Mouse (Mus musculus) liver, embryonic 12.5 days (tissue): Measurements from ENCODE around the gene Tprkb. TPM values are rescaled to one million over a fixed set of nuclear protein-coding genes. Genes with fewer than 3 reads are reported as not detected.
A peak's percentile ranks its signal among the peaks of the same experiment; 100 is the strongest.
"Not testable (repeated sequence)": the region's sequence is repeated elsewhere in the genome, so short reads cannot be mapped to it uniquely, and the experiment has no call there.

Experiments
- ATAC-seq: fragments of 200-750 bp; cut with Nextera tagmentation; 2 replicates; pipeline ENCODE4 v1.8.0; 2017; ENCODE audit warnings: moderate number of reproducible peaks, mild to moderate bottlenecking, moderate library complexity
- H3K27ac ChIP-seq: fragments of 300-500 bp; sonication (generic); 2 replicates; pipeline ENCODE4 v1.5.1; 2016; ENCODE audit warnings: mild to moderate bottlenecking
- H3K27me3 ChIP-seq: fragments of 300-500 bp; sonication (generic); replicated peaks from 2 replicates; pipeline ENCODE4 v1.6.1; 2016; ENCODE audit warnings: mild to moderate bottlenecking, moderate library complexity
- H3K36me3 ChIP-seq: fragments of 300-500 bp; sonication (generic); 2 replicates; pipeline ENCODE4 v1.6.1; 2016; ENCODE audit warnings: mild to moderate bottlenecking, moderate library complexity
- H3K4me1 ChIP-seq: fragments of 300-500 bp; sonication (generic); 2 replicates; pipeline ENCODE4 v1.6.1; 2016
- H3K4me2 ChIP-seq: fragments of 300-500 bp; sonication (generic); 2 replicates; pipeline ENCODE4 v1.6.1; 2016; ENCODE audit warnings: mild to moderate bottlenecking, moderate library complexity
- H3K4me3 ChIP-seq: fragments of 300-500 bp; sonication (generic); 2 replicates; pipeline ENCODE4 v1.5.1; 2016; ENCODE audit warnings: mild to moderate bottlenecking, moderate library complexity
- H3K9ac ChIP-seq: fragments of 300-500 bp; sonication (generic); 2 replicates; pipeline ENCODE4 v1.6.1; 2016; ENCODE audit warnings: mild to moderate bottlenecking, moderate library complexity
- H3K9me3 ChIP-seq: fragments of 300-500 bp; sonication (generic); replicated peaks from 2 replicates; pipeline ENCODE4 v1.6.1; 2016; ENCODE audit warnings: mild to moderate bottlenecking, moderate library complexity
- WGBS: fragments of 180-500 bp; shearing (Covaris S2); methylation state at CpG from one replicate; pipeline ENCODE4 v1.1.7; 2016; ENCODE audit not compliant: insufficient replicate concordance; 5-methylcytosine and 5-hydroxymethylcytosine counted together
- polyA plus RNA-seq: library from polyadenylated mRNA; unstranded; fragments of >200 nt; fragmentation: Nextera tagmentation; extraction: Ambion mirVana; gene quantifications from 2 replicates; pipeline ENCODE4 v1.2.1, GENCODE M21; 2016

Gene Tprkb
- polyA plus RNA-seq, 1 experiment from 2014 or later, result 29.6 TPM

- no peak overlapping the region for H3K9ac ChIP-seq
- H3K4me2 ChIP-seq, result no peak overlapping the region
- H3K36me3 ChIP-seq, result peaks cover 37% of the 10 kb centered on the region
- peaks cover 18% of the 10 kb centered on the region for H3K4me1 ChIP-seq
- H3K4me3 ChIP-seq, result no peak overlapping the region
- H3K27ac ChIP-seq, result no peak overlapping the region
- H3K27me3 ChIP-seq, result no peaks in the 10 kb centered on the region
- ATAC-seq, result no peak
- no peaks in the 10 kb centered on the region for H3K9me3 ChIP-seq
- 87% methylated on average over 4 of the region's 4 CpGs for WGBS
Observed at GRCm38 (mm10) chr6:85919401-85919800, 7.7 kb downstream of the Tprkb start.

- Histone ChIP-seq H3K9ac (no peak overlapping the region), H3K36me3 (peaks cover 76% of the 10 kb centered on the region), H3K27me3 (no peaks in the 10 kb centered on the region), H3K4me1 (no peaks in the 10 kb centered on the region), H3K4me3 (no peak overlapping the region), H3K27ac (no peak overlapping the region), H3K9me3 (no peaks in the 10 kb centered on the region), H3K4me2 (no peak overlapping the region)
- no peak for ATAC-seq
- WGBS, result 86% methylated on average over 1 of the region's 1 CpGs
Observed at GRCm38 (mm10) chr6:85923643-85924042, 12.0 kb downstream of the Tprkb start.

- no peak overlapping the region for H3K4me2 ChIP-seq
- H3K9me3 ChIP-seq, result no peaks in the 10 kb centered on the region
- no peak overlapping the region for H3K9ac ChIP-seq
- H3K4me1 ChIP-seq, result no peaks in the 10 kb centered on the region
- peaks cover 81% of the 10 kb centered on the region for H3K36me3 ChIP-seq
- no peaks in the 10 kb centered on the region for H3K27me3 ChIP-seq
- H3K27ac ChIP-seq, result no peak overlapping the region
- 58% methylated on average over 1 of the region's 1 CpGs for WGBS
- no peak overlapping the region for H3K4me3 ChIP-seq
- ATAC-seq, result no peak
Observed at GRCm38 (mm10) chr6:85926709-85927108, 15.0 kb downstream of the Tprkb start.

- 81% methylated on average over 9 of the region's 9 CpGs for WGBS
- Histone ChIP-seq H3K9me3 (no peaks in the 10 kb centered on the region), H3K36me3 (peaks cover 72% of the 10 kb centered on the region), H3K27me3 (no peaks in the 10 kb centered on the region), H3K27ac (no peak overlapping the region), H3K4me1 (no peaks in the 10 kb centered on the region), H3K4me3 (no peak overlapping the region), H3K9ac (no peak overlapping the region), H3K4me2 (no peak overlapping the region)
- ATAC-seq, result no peak
Observed at GRCm38 (mm10) chr6:85927476-85928464, 16.1 kb downstream of the Tprkb start.

GRCm38 (mm10) chr6:85929312-85929711 lies 17.6 kb downstream of the Tprkb start:
- H3K9me3 ChIP-seq, result no peaks in the 10 kb centered on the region
- ATAC-seq, result peak; percentile 46; the same call in 1 of the 2 replicates
- no peaks in the 10 kb centered on the region for H3K4me1 ChIP-seq
- no peaks in the 10 kb centered on the region for H3K27me3 ChIP-seq
- 39% methylated on average over 1 of the region's 1 CpGs for WGBS
- peaks cover 64% of the 10 kb centered on the region for H3K36me3 ChIP-seq
- 0 out of 2 replicates have a peak overlapping the region, but pooled peaks have one; percentile 15 for H3K27ac ChIP-seq
- H3K9ac ChIP-seq, result no peak overlapping the region
- no peak overlapping the region for H3K4me2 ChIP-seq
- no peak overlapping the region for H3K4me3 ChIP-seq

- Histone ChIP-seq H3K4me1 (peaks cover 15% of the 10 kb centered on the region), H3K36me3 (peaks cover 22% of the 10 kb centered on the region), H3K27me3 (no peaks in the 10 kb centered on the region), H3K9ac (no peak overlapping the region), H3K4me3 (no peak overlapping the region), H3K4me2 (no peak overlapping the region), H3K27ac (no peak overlapping the region), H3K9me3 (no peaks in the 10 kb centered on the region)
- ATAC-seq, result no peak
- 72% methylated on average over 8 of the region's 8 CpGs for WGBS
Observed at GRCm38 (mm10) chr6:85934047-85934446, 22.4 kb downstream of the Tprkb start.

GRCm38 (mm10) chr6:85935646-85936045 lies 24.0 kb downstream of the Tprkb start:
- Histone ChIP-seq H3K9ac (no peak overlapping the region), H3K4me2 (no peak overlapping the region), H3K36me3 (peaks cover 7% of the 10 kb centered on the region), H3K4me1 (peaks cover 15% of the 10 kb centered on the region), H3K4me3 (no peak overlapping the region), H3K9me3 (no peaks in the 10 kb centered on the region), H3K27ac (no peak overlapping the region), H3K27me3 (no peaks in the 10 kb centered on the region)
- no peak for ATAC-seq
- 53% methylated on average over 3 of the region's 3 CpGs for WGBS

- H3K4me3 ChIP-seq, result peak overlapping the region; percentile 66
- peak; percentile 96 for ATAC-seq
- H3K36me3 ChIP-seq, result peaks cover 13% of the 10 kb centered on the region
- H3K27me3 ChIP-seq, H3K9me3 ChIP-seq: not testable (repeated sequence)
- peak overlapping the region; percentile 70 for H3K9ac ChIP-seq
- peak overlapping the region; percentile 73 for H3K4me2 ChIP-seq
- WGBS, result under 1% methylated on average over 49 of the region's 50 CpGs
- H3K27ac ChIP-seq, result peak overlapping the region; percentile 78
- peaks cover 15% of the 10 kb centered on the region for H3K4me1 ChIP-seq
Observed at GRCm38 (mm10) chr6:85936508-85937465, 25.1 kb downstream of the Tprkb start.

GRCm38 (mm10) chr6:85938701-85939100 lies 27.0 kb downstream of the Tprkb start:
- Histone ChIP-seq H3K27ac (no peak overlapping the region), H3K9me3 (no peaks in the 10 kb centered on the region), H3K27me3 (no peaks in the 10 kb centered on the region), H3K9ac (no peak overlapping the region), H3K36me3 (peaks cover 23% of the 10 kb centered on the region), H3K4me1 (peaks cover 31% of the 10 kb centered on the region), H3K4me3 (no peak overlapping the region), H3K4me2 (no peak overlapping the region)
- 70% methylated on average over 10 of the region's 10 CpGs for WGBS
- ATAC-seq, result no peak

GRCm38 (mm10) chr6:85942469-85942868 lies 30.8 kb downstream of the Tprkb start:
- Histone ChIP-seq H3K4me3 (no peak overlapping the region), H3K27ac (no peak overlapping the region), H3K36me3 (peaks cover 60% of the 10 kb centered on the region), H3K4me1 (peaks cover 20% of the 10 kb centered on the region), H3K4me2 (no peak overlapping the region), H3K9ac (no peak overlapping the region), H3K27me3 (no peaks in the 10 kb centered on the region), H3K9me3 (no peaks in the 10 kb centered on the region)
- 81% methylated on average over 3 of the region's 3 CpGs for WGBS
- ATAC-seq, result peak; percentile 59; the same call in 1 of the 2 replicates

GRCm38 (mm10) chr6:85948549-85948948 lies 36.9 kb downstream of the Tprkb start:
- Histone ChIP-seq H3K9ac (no peak overlapping the region), H3K9me3 (no peaks in the 10 kb centered on the region), H3K4me1 (no peaks in the 10 kb centered on the region; the same call in 1 of the 2 replicates), H3K4me3 (no peak overlapping the region), H3K36me3 (peaks cover 100% of the 10 kb centered on the region), H3K4me2 (no peak overlapping the region), H3K27me3 (no peaks in the 10 kb centered on the region), H3K27ac (no peak overlapping the region)
- WGBS, result 84% methylated on average over 6 of the region's 6 CpGs
- ATAC-seq, result no peak
